Mouse (Mus musculus) heart, postnatal 0 days (tissue): Measurements from ENCODE around the gene Lrrc32. TPM values are rescaled to one million over a fixed set of nuclear protein-coding genes. Genes with fewer than 3 reads are reported as not detected.

Source experiments
- ATAC-seq: fragments of 200-750 bp; cut with Nextera tagmentation; 2 replicates; pipeline ENCODE4 v1.8.0; 2017; ENCODE audit warnings: low read depth, moderate number of reproducible peaks, moderate library complexity; ENCODE audit not compliant: insufficient read depth
- DNase-seq: peaks from one replicate; pipeline ENCODE4 v3.0.0-alpha.2; 2016; ENCODE audit warnings: low spot score
- H3K27ac ChIP-seq: fragments of 300-500 bp; sonication (generic); 2 replicates; pipeline ENCODE4 v1.5.1; 2014; ENCODE audit warnings: low read depth, mild to moderate bottlenecking
- H3K27me3 ChIP-seq: fragments of 300-500 bp; sonication (generic); 2 replicates; pipeline ENCODE4 v1.6.1; 2014; ENCODE audit warnings: low read length, mixed read lengths; ENCODE audit not compliant: control insufficient read depth, insufficient read depth
- H3K36me3 ChIP-seq: fragments of 300-500 bp; sonication (generic); replicated peaks from 2 replicates; pipeline ENCODE4 v1.6.1; 2014; ENCODE audit warnings: low read length, mixed read lengths; ENCODE audit not compliant: control insufficient read depth, insufficient read depth
- H3K4me1 ChIP-seq: fragments of 300-500 bp; sonication (generic); 2 replicates; pipeline ENCODE4 v1.6.1; 2014; ENCODE audit warnings: antibody characterized with exemption; ENCODE audit not compliant: control insufficient read depth, insufficient read depth
- H3K4me2 ChIP-seq: fragments of 300-500 bp; sonication (generic); 2 replicates; pipeline ENCODE4 v1.6.1; 2014; ENCODE audit warnings: low read depth, mild to moderate bottlenecking, low read length, moderate library complexity
- H3K4me3 ChIP-seq: fragments of 300-500 bp; sonication (generic); 2 replicates; pipeline ENCODE4 v1.5.1; 2014; ENCODE audit warnings: low read depth, low read length
- H3K9ac ChIP-seq: fragments of 300-500 bp; sonication (generic); replicated peaks from 2 replicates; pipeline ENCODE4 v1.6.1; 2014; ENCODE audit warnings: low read depth, low read length, mixed read lengths
- H3K9me3 ChIP-seq: fragments of 300-500 bp; sonication (generic); replicated peaks from 2 replicates; pipeline ENCODE4 v1.6.1; 2016; ENCODE audit warnings: low read length; ENCODE audit not compliant: control insufficient read depth
- CTCF ChIP-seq: IDR thresholded peaks from 2 replicates; pipeline ENCODE4 v1.5.1; 2016; ENCODE audit warnings: antibody characterized with exemption, control low read depth, low read depth
- EP300 ChIP-seq: IDR thresholded peaks from 2 replicates; pipeline ENCODE4 v1.6.1; 2016; ENCODE audit warnings: antibody characterized with exemption, low read depth
- WGBS: fragments of 180-500 bp; shearing (Covaris S2); extraction: QIAGEN DNeasy Blood & Tissue Kit; methylation state at CpG from one replicate; pipeline ENCODE4 v1.1.7; 2014; 5-methylcytosine and 5-hydroxymethylcytosine counted together
- polyA plus RNA-seq: library from polyadenylated mRNA; unstranded; fragments of >200 nt; fragmentation: Nextera tagmentation; extraction: Ambion mirVana; gene quantifications from 2 replicates; pipeline ENCODE4 v1.2.1, GENCODE M21; 2015
- total RNA-seq: library from RNA; depleted of rRNA; stranded (reverse); fragments of >200 nt; gene quantifications from 2 replicates; pipeline ENCODE4 v1.2.3, GENCODE M21; 2014; ENCODE audit warnings: low replicate concordance

Gene Lrrc32
- total and polyA plus RNA-seq, 2 experiments from 2014 or later = 5.7 to 10.3 TPM

- H3K4me2 ChIP-seq = peak overlapping the region; percentile 67
- 65% methylated on average over 5 of the region's 5 CpGs for WGBS
- H3K4me3 ChIP-seq = peak overlapping the region; percentile 43; the same call in 1 of the 2 replicates
Observed at GRCm38 (mm10) chr7:98492331-98492730, 3.2 kb downstream of the Lrrc32 start.

GRCm38 (mm10) chr7:98493307-98493706, 4.2 kb downstream of the Lrrc32 start:
- no peak overlapping the region for H3K27ac ChIP-seq
- DNase-seq = no peak
- 0 out of 2 replicates have a peak, but pooled peaks cover 7% of the 10 kb centered on the region for H3K4me1 ChIP-seq
- no peak overlapping the region for H3K4me2 ChIP-seq
- no peak overlapping the region for H3K9ac ChIP-seq
- H3K36me3 ChIP-seq = no peaks in the 10 kb centered on the region
- 47% methylated on average over 2 of the region's 2 CpGs for WGBS
- TF ChIP-seq CTCF = no peak
- no peak for TF ChIP-seq EP300
- H3K9me3 ChIP-seq = no peaks in the 10 kb centered on the region
- peaks cover 4% of the 10 kb centered on the region; the same call in 1 of the 2 replicates for H3K27me3 ChIP-seq
- no peak overlapping the region for H3K4me3 ChIP-seq
- no peak for ATAC-seq

More at GRCm38 (mm10) chr7:98492331-98492730, 3.2 kb downstream of the Lrrc32 start:
- Histone ChIP-seq H3K27me3 (peaks cover 6% of the 10 kb centered on the region; the same call in 1 of the 2 replicates), H3K27ac (peak overlapping the region; percentile 27; the same call in 1 of the 2 replicates), H3K9ac (0 out of 2 replicates have a peak overlapping the region, but pooled peaks have one; percentile 4), H3K4me1 (0 out of 2 replicates have a peak, but pooled peaks cover 7% of the 10 kb centered on the region), H3K36me3 (no peaks in the 10 kb centered on the region), H3K9me3 (no peaks in the 10 kb centered on the region)
- TF ChIP-seq CTCF = no peak
- TF ChIP-seq EP300 = no peak
- ATAC-seq (no peak), DNase-seq (no peak)

- DNase-seq (no peak), ATAC-seq (no peak)
- H3K27ac ChIP-seq = no peak overlapping the region
Observed at GRCm38 (mm10) chr7:98493901-98494480, 4.9 kb downstream of the Lrrc32 start.

GRCm38 (mm10) chr7:98495591-98495990, 6.5 kb downstream of the Lrrc32 start:
- H3K36me3 ChIP-seq = no peaks in the 10 kb centered on the region
- TF ChIP-seq CTCF = no peak
- no peak for TF ChIP-seq EP300
- DNase-seq (no peak), ATAC-seq (no peak)
- no peak overlapping the region for H3K27ac ChIP-seq
- H3K27me3 ChIP-seq = no peaks in the 10 kb centered on the region
- H3K9ac ChIP-seq = no peak overlapping the region
- H3K4me2 ChIP-seq = no peak overlapping the region
- no peak overlapping the region for H3K4me3 ChIP-seq
- H3K9me3 ChIP-seq = no peaks in the 10 kb centered on the region
- 0 out of 2 replicates have a peak, but pooled peaks cover 7% of the 10 kb centered on the region for H3K4me1 ChIP-seq
- 83% methylated on average over 1 of the region's 1 CpGs for WGBS

More at GRCm38 (mm10) chr7:98493901-98494480, 4.9 kb downstream of the Lrrc32 start:
- H3K9me3 ChIP-seq = no peaks in the 10 kb centered on the region
- 54% methylated on average over 18 of the region's 18 CpGs for WGBS
- no peaks in the 10 kb centered on the region for H3K36me3 ChIP-seq
- no peak overlapping the region for H3K4me3 ChIP-seq
- TF ChIP-seq EP300 = no peak
- TF ChIP-seq CTCF = no peak
- H3K4me1 ChIP-seq = 0 out of 2 replicates have a peak, but pooled peaks cover 7% of the 10 kb centered on the region
- H3K9ac ChIP-seq = no peak overlapping the region
- no peaks in the 10 kb centered on the region for H3K27me3 ChIP-seq
- H3K4me2 ChIP-seq = no peak overlapping the region

- H3K4me1 ChIP-seq = 0 out of 2 replicates have a peak, but pooled peaks cover 7% of the 10 kb centered on the region
- no peak overlapping the region for H3K9ac ChIP-seq
- no peak for ATAC-seq
- H3K9me3 ChIP-seq = no peaks in the 10 kb centered on the region
- no peak for DNase-seq
- no peak for TF ChIP-seq EP300
- no peak for TF ChIP-seq CTCF
- 58% methylated on average over 5 of the region's 5 CpGs for WGBS
- H3K27me3 ChIP-seq = no peaks in the 10 kb centered on the region
- no peak overlapping the region for H3K4me3 ChIP-seq
- no peaks in the 10 kb centered on the region for H3K36me3 ChIP-seq
- H3K4me2 ChIP-seq = no peak overlapping the region
- H3K27ac ChIP-seq = no peak overlapping the region
Observed at GRCm38 (mm10) chr7:98497451-98497850, 8.4 kb downstream of the Lrrc32 start.

- 91% methylated on average over 12 of the region's 12 CpGs for WGBS
- ATAC-seq (no peak), DNase-seq (no peak)
- peaks cover 10% of the 10 kb centered on the region; the same call in 1 of the 2 replicates for H3K4me1 ChIP-seq
- no peaks in the 10 kb centered on the region for H3K9me3 ChIP-seq
- H3K27me3 ChIP-seq = no peaks in the 10 kb centered on the region
- TF ChIP-seq CTCF (no peak), EP300 (no peak)
- H3K36me3 ChIP-seq = no peaks in the 10 kb centered on the region
- H3K9ac ChIP-seq = no peak overlapping the region
- H3K27ac ChIP-seq = no peak overlapping the region
- no peak overlapping the region for H3K4me2 ChIP-seq
- no peak overlapping the region for H3K4me3 ChIP-seq
Observed at GRCm38 (mm10) chr7:98498101-98498500, 9.0 kb downstream of the Lrrc32 start.
